Mouse (Mus musculus) lung, postnatal 0 days (tissue): ENCODE results near the gene Hist1h3g.
"Not testable (repeated sequence)": the region's sequence is repeated elsewhere in the genome, so short reads cannot be mapped to it uniquely, and the experiment has no call there.

ENCODE experiments used
- CTCF ChIP-seq: IDR thresholded peaks from 2 replicates; pipeline ENCODE4 v1.5.1; 2016; ENCODE audit warnings: antibody characterized with exemption, mild to moderate bottlenecking
- EP300 ChIP-seq: IDR thresholded peaks from 2 replicates; pipeline ENCODE4 v1.6.1; 2016; ENCODE audit warnings: antibody characterized with exemption, mild to moderate bottlenecking, control low read depth

DNA sequence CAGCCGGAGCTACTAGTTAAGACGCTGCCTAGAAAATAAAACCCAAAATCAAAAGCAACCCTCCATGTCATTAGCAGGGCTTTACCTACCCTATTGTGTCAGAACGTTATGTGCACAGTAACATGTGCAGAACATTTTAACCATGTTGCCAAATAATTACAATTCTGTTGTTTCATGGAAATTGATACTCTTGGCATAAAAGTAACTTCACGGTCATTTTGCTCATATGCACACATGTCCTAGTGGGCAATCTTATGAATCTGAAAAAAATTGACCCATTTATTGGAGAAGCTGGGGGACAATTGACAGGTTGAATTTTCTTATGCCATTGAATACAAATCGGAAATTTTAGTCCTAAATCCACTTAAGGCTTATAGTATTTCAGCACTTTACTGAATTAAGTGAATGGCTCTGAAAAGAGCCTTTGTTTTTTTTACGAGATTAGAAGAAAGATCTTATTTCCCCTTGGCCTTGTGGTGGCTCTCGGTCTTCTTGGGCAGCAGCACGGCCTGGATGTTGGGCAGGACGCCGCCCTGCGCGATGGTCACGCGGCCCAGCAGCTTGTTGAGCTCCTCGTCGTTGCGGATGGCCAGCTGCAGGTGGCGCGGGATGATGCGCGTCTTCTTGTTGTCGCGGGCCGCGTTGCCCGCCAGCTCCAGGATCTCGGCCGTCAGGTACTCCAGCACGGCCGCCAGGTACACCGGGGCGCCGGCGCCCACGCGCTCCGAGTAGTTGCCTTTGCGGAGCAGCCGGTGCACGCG is 35.2 kb downstream of the Hist1h3g start:
- TF ChIP-seq CTCF, result peak; percentile 23; the same call in 1 of the 2 replicates
- not testable (repeated sequence) for TF ChIP-seq EP300
